Mouse (Mus musculus) B cell, adult 2 months (primary cell): ENCODE results near the gene Rimbp2.
A peak's percentile ranks its signal among the peaks of the same experiment; 100 is the strongest.

Source experiments
- DNase-seq, 2 experiments: peaks; one replicate each; pipeline ENCODE4 v3.0.0; 2022

Rimbp2 gene

GRCm38 (mm10) chr5:128953278-128954070 is at the start of gene Rimbp2:
TSS of gene Rimbp2 (minus strand) at chr5:128953486.
- DNase-seq = no peak

GRCm38 (mm10) chr5:129002571-129003011 is 49.3 kb upstream of the Rimbp2 start:
- no peak for DNase-seq

- DNase-seq = no peak
Observed at GRCm38 (mm10) chr5:129000706-129001468, 47.6 kb upstream of the Rimbp2 start.

GRCm38 (mm10) chr5:128987141-128987954 is 34.1 kb upstream of the Rimbp2 start:
- no peak for DNase-seq

- DNase-seq = no peak
Observed at GRCm38 (mm10) chr5:128985946-128986345, 32.7 kb upstream of the Rimbp2 start.

- no peak for DNase-seq
Observed at GRCm38 (mm10) chr5:128984536-128984935, 31.2 kb upstream of the Rimbp2 start.

GRCm38 (mm10) chr5:128981607-128982006 is 28.3 kb upstream of the Rimbp2 start:
- DNase-seq = peak; percentile 79 to 80

GRCm38 (mm10) chr5:128980857-128981256 is 27.6 kb upstream of the Rimbp2 start:
- DNase-seq = no peak

GRCm38 (mm10) chr5:128978957-128979356 is 25.7 kb upstream of the Rimbp2 start:
- DNase-seq = no peak

GRCm38 (mm10) chr5:128977466-128977865 is 24.2 kb upstream of the Rimbp2 start:
- DNase-seq = peak in 1 of 2 experiments; percentile 6

- no peak for DNase-seq
Observed at GRCm38 (mm10) chr5:128976266-128976665, 23.0 kb upstream of the Rimbp2 start.

GRCm38 (mm10) chr5:128971298-128971697 is 18.0 kb upstream of the Rimbp2 start:
- peak; percentile 73 to 74 for DNase-seq

GRCm38 (mm10) chr5:128970878-128971277 is 17.6 kb upstream of the Rimbp2 start:
- DNase-seq = no peak

GRCm38 (mm10) chr5:128964353-128964752 is 11.1 kb upstream of the Rimbp2 start:
- DNase-seq = no peak

GRCm38 (mm10) chr5:128958916-128959315 is 5.6 kb upstream of the Rimbp2 start:
- no peak for DNase-seq

- DNase-seq = peak; percentile 17 to 21
Observed at GRCm38 (mm10) chr5:128954371-128954770, 1.1 kb upstream of the Rimbp2 start.

GRCm38 (mm10) chr5:128952291-128953195 is 743 bp downstream of the Rimbp2 start:
- no peak for DNase-seq

GRCm38 (mm10) chr5:128951472-128951871 is 1.8 kb downstream of the Rimbp2 start:
- DNase-seq = no peak

- peak; percentile 22 to 25 for DNase-seq
Observed at GRCm38 (mm10) chr5:128947093-128947492, 6.2 kb downstream of the Rimbp2 start.

- DNase-seq = no peak
Observed at GRCm38 (mm10) chr5:128940436-128940835, 12.8 kb downstream of the Rimbp2 start.

- DNase-seq = no peak
Observed at GRCm38 (mm10) chr5:128935359-128935899, 17.9 kb downstream of the Rimbp2 start.

- DNase-seq = no peak
Observed at GRCm38 (mm10) chr5:128932776-128933175, 20.5 kb downstream of the Rimbp2 start.
